Mouse (Mus musculus) limb, embryonic 15.5 days (tissue): ENCODE data around the gene Wdr11. TPM values are rescaled to one million over a fixed set of nuclear protein-coding genes. Genes with fewer than 3 reads are reported as not detected.

Experiments used
- ATAC-seq: fragments of 200-750 bp; cut with Nextera tagmentation; 2 replicates; pipeline ENCODE4 v1.8.0; 2017; ENCODE audit warnings: low read depth, moderate TSS enrichment; ENCODE audit not compliant: insufficient number of reproducible peaks, low FRiP score, low TSS enrichment
- H3K27ac ChIP-seq: fragments of 300-500 bp; sonication (generic); 2 replicates; pipeline ENCODE4 v1.5.1; 2015; ENCODE audit warnings: moderate library complexity, mild to moderate bottlenecking, inconsistent platforms
- H3K27me3 ChIP-seq: fragments of 300-500 bp; sonication (generic); 2 replicates; pipeline ENCODE4 v1.6.1; 2015; ENCODE audit warnings: inconsistent platforms
- H3K36me3 ChIP-seq: fragments of 300-500 bp; sonication (generic); 2 replicates; pipeline ENCODE4 v1.6.1; 2015; ENCODE audit warnings: inconsistent platforms
- H3K4me1 ChIP-seq: fragments of 300-500 bp; sonication (generic); 2 replicates; pipeline ENCODE4 v1.6.1; 2015; ENCODE audit warnings: inconsistent platforms
- H3K4me2 ChIP-seq: fragments of 300-500 bp; sonication (generic); 2 replicates; pipeline ENCODE4 v1.6.1; 2015; ENCODE audit warnings: mild to moderate bottlenecking, inconsistent platforms
- H3K4me3 ChIP-seq: fragments of 300-500 bp; sonication (generic); 2 replicates; pipeline ENCODE4 v1.5.1; 2015; ENCODE audit warnings: mild to moderate bottlenecking, inconsistent platforms
- H3K9ac ChIP-seq: fragments of 300-500 bp; sonication (generic); 2 replicates; pipeline ENCODE4 v1.6.1; 2015; ENCODE audit warnings: inconsistent platforms
- H3K9me3 ChIP-seq: fragments of 300-500 bp; sonication (generic); 2 replicates; pipeline ENCODE4 v1.6.1; 2016; ENCODE audit warnings: inconsistent platforms
- WGBS: fragments of 180-500 bp; shearing (Covaris S2); methylation state at CpG from one replicate; pipeline ENCODE4 v1.1.7; 2015; 5-methylcytosine and 5-hydroxymethylcytosine counted together
- polyA plus RNA-seq: library from polyadenylated mRNA; unstranded; fragments of >200 nt; fragmentation: Nextera tagmentation; extraction: Ambion mirVana; gene quantifications from 2 replicates; pipeline ENCODE4 v1.2.1, GENCODE M21; 2015

Wdr11 gene
- polyA plus RNA-seq, 1 experiment from 2014 or later, result 35.4 TPM

DNA sequence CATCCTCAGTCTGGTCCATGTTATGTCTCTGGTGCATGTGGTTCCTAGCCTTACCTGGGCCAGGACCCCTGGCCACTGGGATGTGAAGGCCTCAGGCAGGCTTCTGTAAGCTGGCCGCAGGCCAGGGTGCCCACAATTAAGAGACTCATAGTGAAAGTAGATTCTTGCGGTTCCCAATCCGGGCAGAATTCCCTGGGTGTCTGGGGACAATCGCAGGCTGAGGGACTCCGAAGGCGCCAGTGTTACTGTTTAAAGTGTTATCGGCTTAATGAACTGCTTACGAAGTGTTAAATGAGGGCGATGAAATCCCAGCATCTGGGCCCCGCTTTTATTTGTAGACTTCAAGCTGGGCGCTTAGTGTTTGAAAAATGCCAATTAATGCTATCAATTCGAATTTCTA, 63.3 kb downstream of the Wdr11 start:
- Histone ChIP-seq H3K9ac (no peak overlapping the region), H3K4me2 (no peak overlapping the region), H3K4me1 (peaks cover 47% of the 10 kb centered on the region), H3K4me3 (no peak overlapping the region), H3K27me3 (0 out of 2 replicates have a peak, but pooled peaks cover 4% of the 10 kb centered on the region), H3K27ac (no peak overlapping the region), H3K36me3 (no peaks in the 10 kb centered on the region), H3K9me3 (no peaks in the 10 kb centered on the region)
- WGBS, result 42% methylated on average over 12 of the region's 12 CpGs
- ATAC-seq, result no peak

DNA sequence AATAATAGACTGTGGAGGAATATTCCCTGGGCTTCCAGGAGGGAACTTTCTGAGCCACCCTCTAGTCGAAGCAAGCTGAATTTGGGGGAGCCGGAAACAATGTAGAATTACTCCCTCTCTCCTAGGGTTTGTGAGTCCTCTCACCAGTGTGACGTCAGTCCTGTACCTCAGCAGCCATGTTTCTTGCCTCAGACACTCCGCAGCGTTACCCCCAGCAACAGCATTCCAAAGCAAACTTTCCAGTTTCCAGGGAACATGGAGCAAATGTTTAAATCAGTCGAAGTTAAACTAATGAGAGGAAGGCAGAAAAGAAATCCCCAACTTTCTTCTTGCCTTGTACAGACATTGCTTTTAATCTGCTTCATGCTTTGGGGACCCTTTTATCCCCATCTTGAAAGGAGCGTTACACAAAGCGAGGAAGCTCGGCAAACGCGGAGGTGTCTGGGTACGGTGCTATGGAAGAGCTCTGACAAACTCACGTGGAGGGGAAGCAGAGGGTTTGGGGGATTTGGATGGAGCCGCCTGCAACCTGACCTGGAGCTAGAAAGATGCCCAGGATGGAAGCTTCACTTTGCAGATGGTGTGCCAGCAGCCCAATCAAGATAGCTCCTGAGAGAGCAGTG, 64.1 kb downstream of the Wdr11 start:
- H3K4me3 ChIP-seq, result no peak overlapping the region
- no peak overlapping the region; the same call in 1 of the 2 replicates for H3K27ac ChIP-seq
- H3K36me3 ChIP-seq, result no peaks in the 10 kb centered on the region
- peaks cover 44% of the 10 kb centered on the region for H3K4me1 ChIP-seq
- ATAC-seq, result no peak
- 0 out of 2 replicates have a peak, but pooled peaks cover 4% of the 10 kb centered on the region for H3K27me3 ChIP-seq
- H3K4me2 ChIP-seq, result no peak overlapping the region
- H3K9me3 ChIP-seq, result no peaks in the 10 kb centered on the region
- no peak overlapping the region for H3K9ac ChIP-seq
- 67% methylated on average over 14 of the region's 14 CpGs for WGBS

- Histone ChIP-seq H3K4me1 (peaks cover 52% of the 10 kb centered on the region), H3K36me3 (no peaks in the 10 kb centered on the region), H3K9ac (no peak overlapping the region), H3K4me2 (no peak overlapping the region), H3K27ac (no peak overlapping the region), H3K27me3 (0 out of 2 replicates have a peak, but pooled peaks cover 4% of the 10 kb centered on the region), H3K4me3 (no peak overlapping the region), H3K9me3 (no peaks in the 10 kb centered on the region)
- no peak for ATAC-seq
- WGBS, result 83% methylated on average over 8 of the region's 8 CpGs
These were observed 66.2 kb downstream of the Wdr11 start for GRCm38 (mm10) chr7:129657867-129658266.

DNA sequence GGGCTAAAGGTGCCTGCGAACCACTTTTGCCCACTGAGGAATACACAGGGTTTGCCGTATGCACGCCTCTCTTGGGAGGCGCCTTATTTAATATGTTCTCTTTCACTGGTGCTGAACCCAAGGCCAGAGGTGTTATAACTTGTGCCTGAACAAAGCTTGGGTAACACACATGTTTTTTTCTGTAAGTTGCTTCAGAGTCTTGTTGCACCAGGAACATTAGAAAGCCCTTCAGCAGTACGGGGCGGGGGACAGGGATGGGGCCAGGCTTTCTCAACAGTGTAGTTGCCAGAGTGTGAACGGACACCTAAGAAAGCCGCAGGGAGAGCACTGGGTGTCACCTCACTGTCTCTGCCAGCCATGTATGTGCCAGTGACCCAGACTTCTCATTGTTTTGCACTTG, 68.1 kb downstream of the Wdr11 start:
- no peaks in the 10 kb centered on the region for H3K9me3 ChIP-seq
- no peak overlapping the region for H3K9ac ChIP-seq
- H3K27me3 ChIP-seq, result 0 out of 2 replicates have a peak, but pooled peaks cover 3% of the 10 kb centered on the region
- ATAC-seq, result no peak
- no peak overlapping the region for H3K4me3 ChIP-seq
- H3K4me2 ChIP-seq, result no peak overlapping the region
- H3K36me3 ChIP-seq, result no peaks in the 10 kb centered on the region
- 60% methylated on average over 8 of the region's 8 CpGs for WGBS
- H3K27ac ChIP-seq, result peak overlapping the region; percentile 17; the same call in 1 of the 2 replicates
- peaks cover 52% of the 10 kb centered on the region for H3K4me1 ChIP-seq

GRCm38 (mm10) chr7:129660546-129660945, 68.9 kb downstream of the Wdr11 start:
- H3K27ac ChIP-seq, result no peak overlapping the region
- peaks cover 46% of the 10 kb centered on the region for H3K4me1 ChIP-seq
- H3K9ac ChIP-seq, result no peak overlapping the region
- H3K27me3 ChIP-seq, result no peaks in the 10 kb centered on the region
- no peak for ATAC-seq
- H3K4me2 ChIP-seq, result no peak overlapping the region
- H3K9me3 ChIP-seq, result no peaks in the 10 kb centered on the region
- H3K36me3 ChIP-seq, result no peaks in the 10 kb centered on the region
- H3K4me3 ChIP-seq, result no peak overlapping the region
- WGBS, result 86% methylated on average over 9 of the region's 9 CpGs

- H3K27me3 ChIP-seq, result no peaks in the 10 kb centered on the region
These were observed 70.6 kb downstream of the Wdr11 start for GRCm38 (mm10) chr7:129662051-129662789.

GRCm38 (mm10) chr7:129663781-129664505, 72.3 kb downstream of the Wdr11 start:
- Histone ChIP-seq H3K4me2 (no peak overlapping the region), H3K9me3 (no peaks in the 10 kb centered on the region), H3K4me3 (no peak overlapping the region), H3K4me1 (peaks cover 36% of the 10 kb centered on the region), H3K9ac (no peak overlapping the region), H3K27me3 (no peaks in the 10 kb centered on the region), H3K36me3 (no peaks in the 10 kb centered on the region), H3K27ac (peak overlapping the region; percentile 34)
- WGBS, result 19% methylated on average over 12 of the region's 12 CpGs
- no peak for ATAC-seq

More at GRCm38 (mm10) chr7:129662051-129662789, 70.6 kb downstream of the Wdr11 start:
- Histone ChIP-seq H3K9ac (no peak overlapping the region), H3K9me3 (no peaks in the 10 kb centered on the region), H3K36me3 (no peaks in the 10 kb centered on the region), H3K27ac (0 out of 2 replicates have a peak overlapping the region, but pooled peaks have one; percentile 50), H3K4me3 (no peak overlapping the region), H3K4me1 (peaks cover 36% of the 10 kb centered on the region), H3K4me2 (no peak overlapping the region)
- no peak for ATAC-seq
- 49% methylated on average over 16 of the region's 16 CpGs for whole genome bisulfite sequencing

- Histone ChIP-seq H3K4me2 (no peak overlapping the region), H3K27ac (no peak overlapping the region), H3K4me3 (no peak overlapping the region), H3K9ac (no peak overlapping the region), H3K27me3 (no peaks in the 10 kb centered on the region), H3K36me3 (no peaks in the 10 kb centered on the region), H3K9me3 (no peaks in the 10 kb centered on the region), H3K4me1 (peaks cover 27% of the 10 kb centered on the region)
- 82% methylated on average over 3 of the region's 3 CpGs for WGBS
- ATAC-seq, result no peak
These were observed 73.7 kb downstream of the Wdr11 start for GRCm38 (mm10) chr7:129665411-129665810.

- WGBS, result 52% methylated on average over 6 of the region's 6 CpGs
- Histone ChIP-seq H3K4me1 (peaks cover 27% of the 10 kb centered on the region), H3K36me3 (no peaks in the 10 kb centered on the region), H3K9ac (no peak overlapping the region), H3K27ac (no peak overlapping the region), H3K9me3 (no peaks in the 10 kb centered on the region), H3K4me3 (no peak overlapping the region), H3K27me3 (no peaks in the 10 kb centered on the region), H3K4me2 (no peak overlapping the region)
- ATAC-seq, result no peak
These were observed 74.3 kb downstream of the Wdr11 start for GRCm38 (mm10) chr7:129665921-129666320.

- no peak for ATAC-seq
- no peaks in the 10 kb centered on the region for H3K27me3 ChIP-seq
- H3K4me2 ChIP-seq, result no peak overlapping the region
- no peaks in the 10 kb centered on the region for H3K36me3 ChIP-seq
- WGBS, result 64% methylated on average over 2 of the region's 2 CpGs
- H3K4me1 ChIP-seq, result peaks cover 27% of the 10 kb centered on the region
- H3K9ac ChIP-seq, result no peak overlapping the region
- H3K4me3 ChIP-seq, result no peak overlapping the region
- H3K9me3 ChIP-seq, result no peaks in the 10 kb centered on the region
- no peak overlapping the region for H3K27ac ChIP-seq
These were observed 74.9 kb downstream of the Wdr11 start for GRCm38 (mm10) chr7:129666526-129666925.

- no peaks in the 10 kb centered on the region for H3K9me3 ChIP-seq
- H3K4me1 ChIP-seq, result peaks cover 3% of the 10 kb centered on the region; the same call in 1 of the 2 replicates
- no peak for ATAC-seq
- H3K9ac ChIP-seq, result no peak overlapping the region
- 43% methylated on average over 10 of the region's 10 CpGs for WGBS
- no peak overlapping the region for H3K4me2 ChIP-seq
- H3K4me3 ChIP-seq, result no peak overlapping the region
- no peak overlapping the region for H3K27ac ChIP-seq
- no peaks in the 10 kb centered on the region for H3K36me3 ChIP-seq
- no peaks in the 10 kb centered on the region for H3K27me3 ChIP-seq
These were observed 78.6 kb downstream of the Wdr11 start for GRCm38 (mm10) chr7:129670280-129670679.
